In genomic region chr5:136982338-136982930, GRCm38 (mm10) we compare ENCODE assay signal across 9 mouse cellular contexts. TPM values are rescaled to one million over a fixed set of nuclear protein-coding genes. Genes with fewer than 3 reads are reported as not detected.
DNase-seq lines count a peak whose midpoint lies in the region; ATAC-seq and TF ChIP-seq lines count a peak whose summit lies in the region.
"Had no signal": no experiment of that assay in that cellular context is flagged by ENCODE, and none has a peak within 500 bp of the region (broad histone marks: within the 10 kb centered on the region; RNA-seq: fewer than 3 reads in every experiment).

No protein-coding gene starts in this region.

- TF ChIP-seq CTCF in brain, embryonic 14.5 days (IDR thresholded peaks at IDR 0.05; ENCODE audit: borderline replicate concordance, extremely low read depth, insufficient read depth, insufficient read length) = peak; percentile 64
- TF ChIP-seq CTCF in liver, embryonic 14.5 days (IDR thresholded peaks at IDR 0.05; ENCODE audit: low read depth) = peak; percentile 69

- no peak for ATAC-seq in heart, embryonic 11.5 days (replicated peaks; ENCODE audit: insufficient number of reproducible peaks, low FRiP score, low TSS enrichment)
- no peak for ATAC-seq in neural tube, embryonic 15.5 days (ENCODE audit: low FRiP score)
- no peak for ATAC-seq in liver, embryonic 14.5 days (ENCODE audit: insufficient read depth)
- no peak for ATAC-seq in inflammation-experienced regulatory T-cells, adult 6 months

- no peaks in the 10 kb centered on the region for H3K27me3 ChIP-seq in heart, embryonic 11.5 days (ENCODE audit: control insufficient read depth, insufficient read depth, low read length)
- H3K27me3 ChIP-seq in neural tube, embryonic 15.5 days (replicated peaks) = no peaks in the 10 kb centered on the region
- H3K27me3 ChIP-seq in liver, embryonic 14.5 days (ENCODE audit: control insufficient read depth, insufficient read depth, low read length) = no peaks in the 10 kb centered on the region
- H3K27me3 ChIP-seq: neural tube, embryonic 13.5 days had no signal

- no peak overlapping the region for H3K27ac ChIP-seq in heart, embryonic 11.5 days (ENCODE audit: low read depth, low read length)
- H3K27ac ChIP-seq in neural tube, embryonic 15.5 days (replicated peaks) = no peak overlapping the region
- no peak overlapping the region for H3K27ac ChIP-seq in liver, embryonic 14.5 days
- H3K27ac ChIP-seq: neural tube, embryonic 13.5 days had no signal

- 43% methylated on average over 13 of the region's 16 CpGs for WGBS in heart, embryonic 11.5 days (ENCODE audit: insufficient replicate concordance)
- 50% methylated on average over 15 of the region's 16 CpGs for WGBS in neural tube, embryonic 15.5 days
- WGBS in liver, embryonic 14.5 days (ENCODE audit: insufficient replicate concordance) = 53% methylated on average over 15 of the region's 16 CpGs

- TF ChIP-seq POLR2A in brain, embryonic 14.5 days (IDR thresholded peaks at IDR 0.05; ENCODE audit: borderline replicate concordance, extremely low read depth, insufficient read depth, insufficient read length, poor library complexity, severe bottlenecking) = no peak

- TF ChIP-seq EP300 in liver, embryonic 14.5 days (IDR thresholded peaks at IDR 0.05; ENCODE audit: low read depth) = no peak

- peak; percentile 35 to 71 for DNase-seq in heart, adult 18-20 months
- peak; percentile 46 for DNase-seq in neural tube, embryonic 10.5 days (ENCODE audit: extremely low spot score, low spot score)
- peak; percentile 36 for DNase-seq in brain, embryonic 14.5 days (ENCODE audit: low read depth)
- DNase-seq in liver, embryonic 14.5 days (ENCODE audit: low read depth in 3 of 3, low spot score in 3 of 3) = no peak
- DNase-seq in thymus, postnatal 36 days = peak; percentile 39 to 42

- no peak overlapping the region for H3K9ac ChIP-seq in heart, embryonic 11.5 days (ENCODE audit: low read depth, low read length)
- H3K9ac ChIP-seq in neural tube, embryonic 15.5 days (replicated peaks) = no peak overlapping the region
- no peak overlapping the region for H3K9ac ChIP-seq in liver, embryonic 14.5 days (replicated peaks)
- H3K9ac ChIP-seq: neural tube, embryonic 13.5 days had no signal

- no peak overlapping the region for H3K4me2 ChIP-seq in heart, embryonic 11.5 days
- no peak overlapping the region for H3K4me2 ChIP-seq in neural tube, embryonic 15.5 days
- no peak overlapping the region for H3K4me2 ChIP-seq in liver, embryonic 14.5 days (ENCODE audit: low read depth)
- H3K4me2 ChIP-seq: neural tube, embryonic 13.5 days had no signal

- H3K9me3 ChIP-seq in heart, embryonic 11.5 days (replicated peaks; ENCODE audit: control insufficient read depth, low read length) = no peaks in the 10 kb centered on the region
- H3K9me3 ChIP-seq in neural tube, embryonic 15.5 days (replicated peaks) = no peaks in the 10 kb centered on the region
- H3K9me3 ChIP-seq in liver, embryonic 14.5 days (ENCODE audit: control insufficient read depth, low read length) = no peaks in the 10 kb centered on the region
- H3K9me3 ChIP-seq: neural tube, embryonic 13.5 days had no signal

- H3K4me3 ChIP-seq in heart, embryonic 11.5 days (ENCODE audit: low read depth, low read length) = no peak overlapping the region
- H3K4me3 ChIP-seq in neural tube, embryonic 15.5 days (replicated peaks) = no peak overlapping the region
- H3K4me3 ChIP-seq in liver, embryonic 14.5 days (ENCODE audit: insufficient read depth in 1 of 2, low read depth in 2 of 2, low read length in 2 of 2) = no peak overlapping the region
- H3K4me3 ChIP-seq: neural tube, embryonic 13.5 days had no signal

- H3K36me3 ChIP-seq in heart, embryonic 11.5 days (ENCODE audit: control insufficient read depth, insufficient read depth, low read length) = peaks cover 8% of the 10 kb centered on the region; the same call in 1 of the 2 replicates
- peaks cover 21% of the 10 kb centered on the region for H3K36me3 ChIP-seq in neural tube, embryonic 15.5 days
- H3K36me3 ChIP-seq in liver, embryonic 14.5 days (replicated peaks; ENCODE audit: control insufficient read depth, insufficient read depth, low read depth) = peaks cover 3% of the 10 kb centered on the region

- peaks cover 6% of the 10 kb centered on the region; the same call in 1 of the 2 replicates for H3K4me1 ChIP-seq in heart, embryonic 11.5 days (ENCODE audit: control insufficient read depth, insufficient read depth, low read length)
- H3K4me1 ChIP-seq in neural tube, embryonic 15.5 days = peaks cover 19% of the 10 kb centered on the region
- H3K4me1 ChIP-seq in liver, embryonic 14.5 days (replicated peaks; ENCODE audit: control insufficient read depth in 2 of 2, insufficient read depth in 2 of 2, low read length in 1 of 2) = peaks cover 0 to 10% of the 10 kb centered on the region in 2 experiments; a peak in 2 of 4 replicates

RNA-seq across cellular contexts. Expression of gene Plod3, which starts 4.4 kb away (rescaled TPM):
- 10 to 100 TPM; 33.2 to 35.8 TPM for total RNA-seq in heart, adult 18-20 months (2021)
- polyA plus RNA-seq in heart, embryonic 11.5 days (2014; fragmentation: Nextera tagmentation; extraction: Ambion mirVana) = 33.0 and 36.4 TPM in 2 replicates
- 36.4 and 39.0 TPM in 2 replicates for polyA plus RNA-seq in neural tube, embryonic 15.5 days (2015; fragmentation: Nextera tagmentation; extraction: Ambion mirVana)
- polyA plus RNA-seq in brain, embryonic 14.5 days (2012; rRNA removed) = 75.0 and 81.7 TPM in 2 replicates
- 13.8 and 13.9 TPM in 2 replicates for polyA plus RNA-seq in liver, embryonic 14.5 days (2012; rRNA removed)
- polyA plus RNA-seq in liver, embryonic 14.5 days (2014; fragmentation: Nextera tagmentation; extraction: Ambion mirVana) = 7.2 and 7.5 TPM in 2 replicates
- polyA plus RNA-seq in inflammation-experienced regulatory T-cells, adult 6 months (2017; shearing (Covaris generic)) = 1 to 10 TPM; 4.7 to 6.7 (median 5.1) TPM

RNA-seq across cellular contexts. Expression of gene Znhit1, which starts 5.4 kb away (rescaled TPM):
- 10 to 100 TPM; 62.6 to 67.4 TPM for total RNA-seq in heart, adult 18-20 months (2021)
- polyA plus RNA-seq in heart, embryonic 11.5 days (2014; fragmentation: Nextera tagmentation; extraction: Ambion mirVana) = 92.4 and 92.9 TPM in 2 replicates
- 126 and 137 TPM in 2 replicates for polyA plus RNA-seq in neural tube, embryonic 15.5 days (2015; fragmentation: Nextera tagmentation; extraction: Ambion mirVana)
- 89.0 and 104 TPM in 2 replicates for polyA plus RNA-seq in brain, embryonic 14.5 days (2012; rRNA removed)
- 25.4 and 29.3 TPM in 2 replicates for polyA plus RNA-seq in liver, embryonic 14.5 days (2012; rRNA removed)
- 46.2 and 51.2 TPM in 2 replicates for polyA plus RNA-seq in liver, embryonic 14.5 days (2014; fragmentation: Nextera tagmentation; extraction: Ambion mirVana)
- 10 to 100 TPM; 52.8 to 60.9 (median 60.7) TPM for polyA plus RNA-seq in inflammation-experienced regulatory T-cells, adult 6 months (2017; shearing (Covaris generic))

RNA-seq across cellular contexts. Expression of gene Cldn15, which starts 16.0 kb away (rescaled TPM):
- 1 to 10 TPM; 5.1 to 8.4 TPM for total RNA-seq in heart, adult 18-20 months (2021)
- polyA plus RNA-seq in heart, embryonic 11.5 days (2014; fragmentation: Nextera tagmentation; extraction: Ambion mirVana) = 1.3 and 1.9 TPM in 2 replicates
- 0.67 and 1.0 TPM in 2 replicates for polyA plus RNA-seq in neural tube, embryonic 15.5 days (2015; fragmentation: Nextera tagmentation; extraction: Ambion mirVana)
- polyA plus RNA-seq in brain, embryonic 14.5 days (2012; rRNA removed) = 0.53 and 0.63 TPM in 2 replicates
- 2.8 and 3.5 TPM in 2 replicates for polyA plus RNA-seq in liver, embryonic 14.5 days (2012; rRNA removed)
- 4.2 TPM in 2 replicates for polyA plus RNA-seq in liver, embryonic 14.5 days (2014; fragmentation: Nextera tagmentation; extraction: Ambion mirVana)
- not detected for polyA plus RNA-seq in inflammation-experienced regulatory T-cells, adult 6 months (2017; shearing (Covaris generic))

RNA-seq across cellular contexts. Expression of gene Fis1, which starts 29.4 kb away (rescaled TPM):
- 100 to 1,000 TPM; 190 to 205 TPM for total RNA-seq in heart, adult 18-20 months (2021)
- 279 and 286 TPM in 2 replicates for polyA plus RNA-seq in heart, embryonic 11.5 days (2014; fragmentation: Nextera tagmentation; extraction: Ambion mirVana)
- 339 and 354 TPM in 2 replicates for polyA plus RNA-seq in neural tube, embryonic 15.5 days (2015; fragmentation: Nextera tagmentation; extraction: Ambion mirVana)
- 316 and 348 TPM in 2 replicates for polyA plus RNA-seq in brain, embryonic 14.5 days (2012; rRNA removed)
- 115 and 154 TPM in 2 replicates for polyA plus RNA-seq in liver, embryonic 14.5 days (2012; rRNA removed)
- 239 and 242 TPM in 2 replicates for polyA plus RNA-seq in liver, embryonic 14.5 days (2014; fragmentation: Nextera tagmentation; extraction: Ambion mirVana)
- polyA plus RNA-seq in inflammation-experienced regulatory T-cells, adult 6 months (2017; shearing (Covaris generic)) = 100 to 1,000 TPM; 413 to 465 (median 425) TPM

RNA-seq across cellular contexts. Expression of gene Vgf, which starts 43.8 kb away (rescaled TPM):
- not detected for total RNA-seq in heart, adult 18-20 months (2021)
- 0.20 TPM in 1 of 2 replicates, not detected in the other for polyA plus RNA-seq in heart, embryonic 11.5 days (2014; fragmentation: Nextera tagmentation; extraction: Ambion mirVana)
- polyA plus RNA-seq in neural tube, embryonic 15.5 days (2015; fragmentation: Nextera tagmentation; extraction: Ambion mirVana) = 12.3 and 14.0 TPM in 2 replicates
- polyA plus RNA-seq in brain, embryonic 14.5 days (2012; rRNA removed) = 6.7 and 9.3 TPM in 2 replicates
- 0.04 TPM in 2 replicates for polyA plus RNA-seq in liver, embryonic 14.5 days (2012; rRNA removed)
- not detected in 2 replicates for polyA plus RNA-seq in liver, embryonic 14.5 days (2014; fragmentation: Nextera tagmentation; extraction: Ambion mirVana)
- not detected for polyA plus RNA-seq in inflammation-experienced regulatory T-cells, adult 6 months (2017; shearing (Covaris generic))

Comparison
In these comparisons a context has a peak if more than half of its experiments do, and no peak if none do; other contexts are left out.
1. DNase-seq: peak in heart, adult 18-20 months (2 of 2), neural tube, embryonic 10.5 days (single experiment), brain, embryonic 14.5 days (single experiment) and thymus, postnatal 36 days (2 of 2); none in liver, embryonic 14.5 days (0 of 3).